Mouse (Mus musculus) embryonic facial prominence, embryonic 14.5 days (tissue): Measurements from ENCODE around the gene Eif4e1b. TPM values are rescaled to one million over a fixed set of nuclear protein-coding genes. Genes with fewer than 3 reads are reported as not detected.
A peak's percentile ranks its signal among the peaks of the same experiment; 100 is the strongest.

ENCODE experiments used
- ATAC-seq: fragments of 200-750 bp; cut with Nextera tagmentation; 2 replicates; pipeline ENCODE4 v1.8.0; 2017; ENCODE audit warnings: low read depth, moderate number of reproducible peaks, moderate TSS enrichment
- DNase-seq: peaks from one replicate; pipeline ENCODE4 v3.0.0-alpha.2; 2015; ENCODE audit warnings: low spot score
- H3K27ac ChIP-seq: fragments of 300-500 bp; sonication (generic); replicated peaks from 2 replicates; pipeline ENCODE4 v1.5.1; 2014; ENCODE audit warnings: low read depth, mild to moderate bottlenecking, low read length, moderate library complexity
- H3K27me3 ChIP-seq: fragments of 300-500 bp; sonication (generic); replicated peaks from 2 replicates; pipeline ENCODE4 v1.6.1; 2014; ENCODE audit warnings: low read length; ENCODE audit not compliant: control insufficient read depth, insufficient read depth
- H3K36me3 ChIP-seq: fragments of 300-500 bp; sonication (generic); 2 replicates; pipeline ENCODE4 v1.6.1; 2014; ENCODE audit warnings: low read length, mixed read lengths; ENCODE audit not compliant: control insufficient read depth, insufficient read depth
- H3K4me1 ChIP-seq: fragments of 300-500 bp; sonication (generic); 2 replicates; pipeline ENCODE4 v1.6.1; 2014; ENCODE audit warnings: antibody characterized with exemption, low read length; ENCODE audit not compliant: control insufficient read depth, insufficient read depth
- H3K4me2 ChIP-seq: fragments of 300-500 bp; sonication (generic); 2 replicates; pipeline ENCODE4 v1.6.1; 2014; ENCODE audit warnings: low read depth, mild to moderate bottlenecking, low read length, moderate library complexity, mixed read lengths
- H3K4me3 ChIP-seq: fragments of 300-500 bp; sonication (generic); 2 replicates; pipeline ENCODE4 v1.5.1; 2014; ENCODE audit warnings: low read depth, mild to moderate bottlenecking, low read length
- H3K9ac ChIP-seq: fragments of 300-500 bp; sonication (generic); 2 replicates; pipeline ENCODE4 v1.6.1; 2014; ENCODE audit warnings: low read depth, mild to moderate bottlenecking, low read length, moderate library complexity, mixed read lengths
- H3K9me3 ChIP-seq: fragments of 300-500 bp; sonication (generic); 2 replicates; pipeline ENCODE4 v1.6.1; 2016; ENCODE audit warnings: low read length; ENCODE audit not compliant: control insufficient read depth
- WGBS: fragments of 180-500 bp; shearing (Covaris S2); extraction: QIAGEN DNeasy Blood & Tissue Kit; methylation state at CpG from one replicate; pipeline ENCODE4 v1.1.7; 2014; 5-methylcytosine and 5-hydroxymethylcytosine counted together
- polyA plus RNA-seq: library from polyadenylated mRNA; unstranded; fragments of >200 nt; fragmentation: Nextera tagmentation; extraction: Ambion mirVana; gene quantifications from 2 replicates; pipeline ENCODE4 v1.2.1, GENCODE M21; 2014

Eif4e1b gene
- polyA plus RNA-seq, 1 experiment from 2014 or later, result not detected

GRCm38 (mm10) chr13:54803010-54803409 lies 19.2 kb downstream of the Eif4e1b start:
- WGBS, result 75% methylated on average over 6 of the region's 6 CpGs
- ATAC-seq, result no peak
- peaks cover 20% of the 10 kb centered on the region for H3K27me3 ChIP-seq

DNA sequence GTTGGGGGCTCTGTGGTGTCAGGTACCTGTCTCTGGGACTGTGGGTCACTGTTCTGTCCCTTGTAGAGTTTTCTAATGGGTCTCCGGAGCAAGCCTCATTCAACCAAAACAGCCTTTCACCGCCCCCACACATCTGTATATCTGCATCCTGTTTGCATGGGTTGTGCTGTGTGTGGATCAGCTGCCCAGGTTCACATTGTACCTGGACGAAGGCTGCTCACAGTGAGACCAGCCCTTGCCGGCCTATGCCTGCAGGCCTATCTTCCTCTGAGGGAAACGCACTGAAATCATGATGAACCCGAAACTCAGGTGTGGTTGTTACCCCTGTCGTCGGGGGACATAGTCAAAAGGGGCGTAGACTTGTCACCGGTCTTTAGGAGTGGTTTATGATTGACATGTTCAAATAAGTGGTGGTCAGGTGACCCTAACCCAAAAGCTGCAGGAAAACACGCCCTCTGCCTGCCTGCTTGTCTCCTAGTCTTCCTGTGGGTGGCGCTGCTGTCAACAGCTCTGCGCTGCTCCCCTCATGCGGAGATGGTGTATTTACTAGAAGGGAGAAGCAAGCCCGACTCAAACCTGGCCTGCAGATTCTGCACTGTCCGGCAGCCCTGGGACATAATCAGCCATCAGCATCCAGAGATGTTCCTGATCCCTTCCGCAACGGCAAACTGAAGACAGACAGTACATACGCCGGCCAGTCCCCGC lies 21.5 kb downstream of the Eif4e1b start:
- H3K9me3 ChIP-seq, result no peaks in the 10 kb centered on the region
- H3K27ac ChIP-seq, result no peak overlapping the region
- no peak overlapping the region for H3K4me3 ChIP-seq
- H3K9ac ChIP-seq, result no peak overlapping the region
- DNase-seq (no peak), ATAC-seq (no peak)
- WGBS, result 41% methylated on average over 20 of the region's 21 CpGs
- H3K36me3 ChIP-seq, result no peaks in the 10 kb centered on the region
- H3K4me1 ChIP-seq, result no peaks in the 10 kb centered on the region
- H3K4me2 ChIP-seq, result no peak overlapping the region
- H3K27me3 ChIP-seq, result peaks cover 20% of the 10 kb centered on the region

More at GRCm38 (mm10) chr13:54803010-54803409, 19.2 kb downstream of the Eif4e1b start:
- no peak overlapping the region for H3K4me3 ChIP-seq
- no peaks in the 10 kb centered on the region for H3K4me1 ChIP-seq
- H3K36me3 ChIP-seq, result no peaks in the 10 kb centered on the region
- H3K9me3 ChIP-seq, result no peaks in the 10 kb centered on the region
- no peak overlapping the region for H3K27ac ChIP-seq
- no peak overlapping the region for H3K4me2 ChIP-seq
- DNase-seq, result no peak
- no peak overlapping the region for H3K9ac ChIP-seq

DNA sequence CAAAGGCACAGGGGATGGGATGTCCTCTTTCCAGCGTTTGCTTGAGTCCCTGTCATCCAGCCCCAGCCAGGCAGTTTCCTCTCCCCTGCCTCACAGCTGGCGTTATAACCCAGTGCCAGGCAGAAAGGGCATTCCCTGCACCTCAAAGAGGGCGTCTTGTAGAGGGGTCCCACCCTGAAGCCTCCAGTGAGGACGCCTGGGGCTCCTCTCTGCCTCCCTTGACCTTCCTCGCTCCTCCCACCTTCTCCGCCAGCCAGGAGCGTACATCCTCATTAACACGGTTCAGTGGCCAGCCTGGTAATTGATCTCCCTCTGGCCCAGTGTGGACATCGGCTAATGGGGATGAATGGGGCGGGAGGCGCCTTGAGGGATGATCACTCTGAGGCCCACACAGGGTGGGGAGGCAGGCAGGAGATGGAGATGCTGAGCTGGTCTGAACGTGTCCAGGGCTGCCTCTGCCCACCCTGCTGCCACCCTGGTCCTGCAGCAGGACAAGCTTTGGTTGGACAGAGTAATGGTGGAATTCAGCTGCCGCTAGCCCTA lies 22.7 kb downstream of the Eif4e1b start:
- ATAC-seq (no peak), DNase-seq (no peak)
- Histone ChIP-seq H3K4me1 (no peaks in the 10 kb centered on the region), H3K4me2 (no peak overlapping the region), H3K9me3 (no peaks in the 10 kb centered on the region), H3K9ac (no peak overlapping the region), H3K27me3 (peaks cover 20% of the 10 kb centered on the region), H3K36me3 (no peaks in the 10 kb centered on the region), H3K27ac (no peak overlapping the region), H3K4me3 (no peak overlapping the region)
- WGBS, result 26% methylated on average over 12 of the region's 13 CpGs

- 53% methylated on average over 12 of the region's 12 CpGs for WGBS
- H3K4me3 ChIP-seq, result no peak overlapping the region
- no peaks in the 10 kb centered on the region for H3K4me1 ChIP-seq
- no peak overlapping the region for H3K4me2 ChIP-seq
- no peak overlapping the region for H3K9ac ChIP-seq
- no peaks in the 10 kb centered on the region for H3K36me3 ChIP-seq
- no peak for DNase-seq
- H3K27ac ChIP-seq, result no peak overlapping the region
- peaks cover 20% of the 10 kb centered on the region; the same call in 1 of the 2 replicates for H3K27me3 ChIP-seq
- H3K9me3 ChIP-seq, result no peaks in the 10 kb centered on the region
- no peak for ATAC-seq
Measured at GRCm38 (mm10) chr13:54808067-54808466, 24.3 kb downstream of the Eif4e1b start.

DNA sequence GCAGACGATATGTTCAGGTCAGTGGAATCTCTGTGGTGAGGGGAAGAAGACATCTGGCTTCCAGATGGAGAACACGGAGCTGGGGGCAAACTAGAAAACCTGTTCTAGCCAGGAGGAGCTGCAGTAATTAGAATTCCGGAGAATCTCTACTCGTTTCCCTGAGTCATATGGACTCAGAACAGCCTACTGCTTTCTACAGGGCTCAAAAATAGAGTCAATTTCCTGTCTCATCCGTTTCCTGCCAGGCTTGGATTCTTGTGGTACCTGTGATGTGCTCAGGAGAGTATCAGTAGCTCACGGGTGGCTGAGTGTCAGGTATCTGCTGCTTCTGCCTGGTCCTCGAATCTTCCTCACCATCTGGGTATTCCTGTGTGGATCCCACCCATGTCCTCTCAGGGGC lies 27.7 kb downstream of the Eif4e1b start:
- H3K27ac ChIP-seq, result no peak overlapping the region
- no peak overlapping the region for H3K4me2 ChIP-seq
- no peak overlapping the region for H3K4me3 ChIP-seq
- 39% methylated on average over 7 of the region's 7 CpGs for WGBS
- peak; percentile 15 for DNase-seq
- 0 out of 2 replicates have a peak, but pooled peaks cover 4% of the 10 kb centered on the region for H3K27me3 ChIP-seq
- no peak overlapping the region for H3K9ac ChIP-seq
- no peaks in the 10 kb centered on the region for H3K36me3 ChIP-seq
- H3K4me1 ChIP-seq, result no peaks in the 10 kb centered on the region
- no peaks in the 10 kb centered on the region for H3K9me3 ChIP-seq
- no peak for ATAC-seq

DNA sequence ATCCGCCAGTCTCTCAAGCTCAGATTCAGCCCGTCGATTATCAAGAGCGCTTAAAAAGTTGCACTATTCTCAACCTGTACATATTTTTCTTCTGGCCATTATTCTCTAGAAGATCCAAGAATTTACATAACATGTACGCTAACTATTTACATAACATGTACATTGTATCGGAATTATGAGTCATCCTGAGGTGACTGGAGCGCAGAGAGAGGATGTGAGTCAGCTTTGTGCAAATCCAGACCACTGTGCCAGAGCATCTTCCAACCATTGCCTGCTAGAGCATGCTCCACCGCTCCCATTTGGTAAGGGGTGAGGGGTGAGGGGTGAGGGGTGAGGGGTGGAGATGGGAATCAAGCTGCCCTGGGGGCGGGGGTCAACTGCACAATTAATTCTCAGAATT lies 29.6 kb downstream of the Eif4e1b start:
- no peaks in the 10 kb centered on the region for H3K4me1 ChIP-seq
- no peak overlapping the region for H3K9ac ChIP-seq
- no peak overlapping the region for H3K27ac ChIP-seq
- ATAC-seq, result no peak
- no peaks in the 10 kb centered on the region for H3K36me3 ChIP-seq
- no peak overlapping the region for H3K4me2 ChIP-seq
- no peak for DNase-seq
- no peaks in the 10 kb centered on the region for H3K9me3 ChIP-seq
- WGBS, result 85% methylated on average over 9 of the region's 9 CpGs
- no peaks in the 10 kb centered on the region for H3K27me3 ChIP-seq
- no peak overlapping the region for H3K4me3 ChIP-seq

DNA sequence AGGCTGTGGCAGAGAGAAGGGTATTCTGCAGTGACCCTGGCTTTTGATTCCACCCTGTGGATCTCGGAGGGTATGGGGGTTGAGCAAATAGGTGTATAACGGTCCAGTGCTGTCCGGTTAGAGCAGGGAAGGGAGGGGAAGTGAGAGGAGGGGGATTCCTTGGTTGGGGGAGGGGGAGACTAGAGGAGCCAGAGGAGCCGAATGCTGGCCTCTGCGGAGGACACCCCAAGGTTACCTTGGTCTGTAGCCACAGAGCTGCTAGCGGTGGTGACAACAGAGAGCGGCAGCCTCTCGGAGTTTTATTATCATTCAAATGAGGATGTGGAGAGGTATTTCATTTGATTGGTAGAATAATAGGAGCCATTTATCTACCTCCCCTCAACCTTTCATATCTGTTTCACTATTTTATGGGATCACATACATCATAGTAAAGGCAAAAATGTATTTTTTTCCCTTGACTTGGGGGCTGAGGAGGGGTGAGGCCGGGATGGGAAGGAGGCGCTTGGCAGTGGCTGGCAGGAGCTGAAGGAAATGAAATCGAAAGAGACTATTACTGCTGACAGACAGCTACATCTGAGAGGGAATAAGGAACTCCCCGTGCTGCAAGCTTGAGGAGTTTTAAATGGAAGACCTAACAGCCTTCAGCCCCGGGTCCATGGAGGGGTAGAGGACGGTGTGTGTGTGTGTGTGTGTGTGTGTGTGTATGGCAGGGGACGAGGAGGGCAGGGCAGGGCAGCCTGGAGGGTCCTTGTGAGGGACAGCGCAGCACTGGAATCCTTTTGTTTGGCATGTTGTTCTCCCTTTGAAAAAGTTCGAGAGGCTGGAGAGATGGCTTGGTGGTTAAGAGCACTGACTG lies 34.8 kb downstream of the Eif4e1b start:
- no peaks in the 10 kb centered on the region for H3K27me3 ChIP-seq
- no peak for ATAC-seq

DNA sequence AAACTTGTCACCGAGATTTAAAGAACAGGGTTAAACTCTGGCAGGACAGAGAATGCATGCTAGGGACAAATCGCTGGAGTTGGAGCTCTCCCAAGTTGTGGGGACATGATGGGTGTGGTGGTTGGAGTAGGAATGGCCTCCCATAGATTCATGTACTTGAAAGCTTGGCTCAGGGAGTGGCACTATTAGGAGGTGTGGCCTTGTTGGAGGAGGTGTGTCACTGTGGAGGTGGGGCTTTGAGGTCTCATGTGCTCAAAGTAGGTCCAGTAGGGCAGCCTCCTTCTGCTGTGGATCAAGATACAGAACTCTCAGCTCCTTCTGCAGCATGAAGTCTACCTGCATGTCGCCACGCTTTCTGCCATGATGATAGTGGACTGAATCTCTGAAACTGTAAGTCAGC lies 37.3 kb downstream of the Eif4e1b start:
- WGBS, result 81% methylated on average over 4 of the region's 4 CpGs
- ATAC-seq, result no peak

More for the DNA sequence above, 34.8 kb downstream of the Eif4e1b start:
- 21% methylated on average over 16 of the region's 17 CpGs for WGBS
- no peaks in the 10 kb centered on the region for H3K9me3 ChIP-seq
- no peaks in the 10 kb centered on the region for H3K4me1 ChIP-seq
- no peak overlapping the region for H3K27ac ChIP-seq
- H3K4me3 ChIP-seq, result no peak overlapping the region
- no peaks in the 10 kb centered on the region for H3K36me3 ChIP-seq
- H3K4me2 ChIP-seq, result no peak overlapping the region
- no peak overlapping the region for H3K9ac ChIP-seq
- DNase-seq, result no peak

More for the DNA sequence above, 37.3 kb downstream of the Eif4e1b start:
- no peaks in the 10 kb centered on the region for H3K27me3 ChIP-seq
- no peaks in the 10 kb centered on the region for H3K9me3 ChIP-seq
- no peak for DNase-seq
- no peak overlapping the region for H3K4me2 ChIP-seq
- no peak overlapping the region for H3K9ac ChIP-seq
- H3K4me1 ChIP-seq, result peaks cover 8% of the 10 kb centered on the region; the same call in 1 of the 2 replicates
- no peak overlapping the region for H3K4me3 ChIP-seq
- no peaks in the 10 kb centered on the region for H3K36me3 ChIP-seq
- H3K27ac ChIP-seq, result no peak overlapping the region
